Mouse (Mus musculus) olfactory bulb, adult 2 months (tissue): ENCODE data around the gene Mecom.

Experiments
- CTCF ChIP-seq: fragments of 200-500 bp; IDR thresholded peaks from 2 replicates; pipeline ENCODE4 v1.5.1; 2012; ENCODE audit warnings: low read depth, mild to moderate bottlenecking, low read length, moderate library complexity; ENCODE audit not compliant: insufficient read depth
- POLR2A ChIP-seq: fragments of 200-500 bp; IDR thresholded peaks from 2 replicates; pipeline ENCODE4 v1.6.1; 2012; ENCODE audit warnings: mild to moderate bottlenecking, low read depth, low read length, moderate library complexity; ENCODE audit not compliant: insufficient read depth

GRCm38 (mm10) chr3:30394911-30395310 is 152.9 kb downstream of the Mecom start:
- TF ChIP-seq POLR2A = no peak
- TF ChIP-seq CTCF = no peak
